Mouse (Mus musculus): Measurements from ENCODE around the gene Rab23.
"Not testable (repeated sequence)": the region's sequence is repeated elsewhere in the genome, so short reads cannot be mapped to it uniquely, and the experiment has no call there.

The Rab23 gene

DNA sequence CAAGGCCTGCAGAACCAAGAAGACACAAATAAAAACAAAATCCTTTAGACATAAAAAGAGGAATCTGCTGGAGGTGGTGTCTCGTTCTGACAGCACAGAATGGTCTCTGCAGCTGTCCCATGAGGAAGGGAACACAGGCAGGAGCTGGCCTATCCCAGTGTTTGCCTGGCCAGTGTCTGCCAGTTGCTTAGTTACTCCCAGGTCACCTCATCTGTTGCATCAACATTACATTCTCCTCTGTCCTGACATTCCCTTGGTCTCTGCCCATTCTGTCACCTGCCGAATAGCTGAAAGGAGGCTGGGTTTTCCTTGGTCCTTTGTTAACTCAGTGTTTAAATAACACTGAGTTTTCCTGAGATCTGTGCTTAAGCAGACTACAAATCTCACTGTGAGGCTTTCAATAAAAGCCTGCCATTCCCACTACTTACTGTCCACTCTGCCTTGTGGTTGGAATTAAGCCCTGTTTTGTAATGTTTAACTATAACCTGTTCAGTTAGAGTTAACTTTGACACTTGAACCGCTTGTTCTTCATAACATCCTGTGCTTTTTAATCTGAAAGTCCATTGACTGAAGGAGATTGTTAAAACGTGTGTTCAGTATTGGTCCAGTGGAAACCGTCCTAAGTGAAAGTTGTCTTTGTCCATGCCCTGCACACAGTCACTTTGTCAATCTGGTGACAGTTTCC is 14.5 kb downstream of the Rab23 start:
- no peak for DNase-seq (ENCODE audit: low read depth)

DNA sequence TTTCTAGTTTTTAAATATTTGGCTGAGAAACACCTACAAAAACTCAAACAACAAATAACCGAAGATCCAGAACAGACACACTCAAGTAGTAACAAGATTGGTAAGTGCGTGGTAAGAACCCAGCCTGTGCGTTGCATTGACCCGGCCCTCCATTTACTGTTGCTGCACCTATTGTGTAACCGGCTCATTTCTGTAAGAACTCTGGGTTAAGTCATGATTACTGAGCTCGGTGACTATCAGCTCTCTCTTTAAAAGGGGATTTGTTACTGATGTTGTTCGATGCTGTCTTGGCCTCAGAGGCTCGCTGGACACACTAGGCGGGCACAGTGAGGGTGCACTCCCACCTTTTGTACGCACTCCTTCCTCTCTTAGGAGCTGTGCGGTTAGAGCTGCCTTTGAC is 18.6 kb downstream of the Rab23 start:
- no peak for DNase-seq (ENCODE audit: low read depth)

DNA sequence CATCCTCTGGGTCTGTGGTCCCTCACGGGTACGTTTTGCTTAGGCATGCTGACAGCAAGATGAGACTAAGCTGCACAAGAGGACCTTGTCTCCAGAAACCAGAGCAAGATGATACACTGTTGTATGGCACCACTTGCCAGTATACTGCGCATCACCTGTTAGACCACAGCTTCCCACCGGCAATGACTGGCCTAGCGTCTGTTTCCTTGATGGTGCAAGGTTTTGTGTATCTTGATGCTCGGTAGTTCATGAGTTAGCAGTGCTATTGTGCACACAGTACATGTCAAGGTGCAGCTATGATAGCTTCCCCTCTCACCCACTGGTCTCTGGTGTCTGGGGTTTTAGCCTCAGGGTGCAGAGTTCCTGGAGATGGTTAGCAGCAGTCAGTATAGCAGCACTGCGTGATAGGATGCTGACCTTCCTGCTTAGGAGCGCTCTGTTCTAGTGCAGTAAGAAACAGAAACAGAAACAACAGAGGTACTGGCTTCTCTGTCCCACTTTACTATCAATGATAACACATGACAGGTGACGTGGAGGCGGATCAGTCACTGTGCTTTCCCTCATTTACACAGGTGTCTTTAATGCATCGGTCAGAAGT is 19.1 kb downstream of the Rab23 start:
- DNase-seq (ENCODE audit: low read depth): no peak

DNA sequence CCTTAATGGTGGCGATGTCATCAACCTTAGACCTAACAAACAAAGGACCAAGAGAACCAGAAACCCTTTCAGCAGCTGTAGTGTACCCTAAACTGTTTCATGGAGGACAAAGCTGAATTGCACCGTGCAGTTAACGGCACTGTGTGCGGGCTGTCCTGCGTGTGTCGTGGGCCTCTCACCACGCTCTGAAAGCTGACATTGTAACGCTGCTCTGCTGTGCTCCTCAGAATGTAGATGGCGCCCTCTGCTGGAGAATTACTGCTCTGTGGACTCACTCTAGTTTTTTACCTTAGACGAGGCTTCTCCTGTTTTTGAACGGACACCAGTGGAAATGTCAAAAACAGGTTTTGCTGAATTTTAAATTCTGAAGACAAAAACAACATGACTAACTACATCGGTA is 19.6 kb downstream of the Rab23 start:
- DNase-seq (ENCODE audit: low read depth): no peak

DNA sequence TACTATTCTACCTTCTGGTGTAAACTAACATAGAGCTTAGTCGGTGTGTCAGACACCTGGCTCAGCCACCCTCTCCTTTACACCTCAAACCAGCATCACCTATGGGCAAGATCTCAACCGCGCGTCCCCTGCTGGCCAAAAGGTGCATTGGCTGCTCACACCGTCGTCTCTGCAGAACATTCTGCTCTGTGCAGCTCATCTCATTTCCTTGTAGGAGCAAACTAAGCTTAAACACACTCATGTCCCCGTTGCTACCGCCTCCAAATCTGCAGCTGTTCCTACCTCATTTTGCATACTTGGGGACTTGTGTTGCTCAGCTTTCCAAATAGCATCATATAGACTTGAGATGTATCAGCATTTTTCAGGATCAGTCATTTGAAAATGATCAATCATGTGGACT is 23.2 kb downstream of the Rab23 start:
- no peak for DNase-seq (ENCODE audit: low read depth)

DNA sequence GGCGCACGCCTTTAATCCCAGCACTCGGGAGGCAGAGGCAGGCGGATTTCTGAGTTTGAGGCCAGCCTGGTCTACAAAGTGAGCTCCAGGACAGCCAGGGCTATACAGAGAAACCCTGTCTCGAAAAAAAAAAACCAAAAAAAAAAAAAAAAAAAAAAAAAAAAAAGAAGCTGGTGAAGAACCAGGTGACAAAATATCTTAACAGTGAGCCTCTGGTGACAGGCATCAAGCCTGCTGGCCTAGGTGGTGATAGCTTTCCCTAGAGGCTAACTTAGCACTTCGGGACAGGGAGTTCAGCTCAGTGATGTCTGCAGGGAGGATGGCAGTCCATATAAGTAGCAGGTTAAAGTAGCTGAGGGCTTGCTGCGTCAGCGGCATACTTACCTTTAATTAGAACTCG is 25.1 kb downstream of the Rab23 start:
- DNase-seq (ENCODE audit: low read depth): not testable (repeated sequence)

DNA sequence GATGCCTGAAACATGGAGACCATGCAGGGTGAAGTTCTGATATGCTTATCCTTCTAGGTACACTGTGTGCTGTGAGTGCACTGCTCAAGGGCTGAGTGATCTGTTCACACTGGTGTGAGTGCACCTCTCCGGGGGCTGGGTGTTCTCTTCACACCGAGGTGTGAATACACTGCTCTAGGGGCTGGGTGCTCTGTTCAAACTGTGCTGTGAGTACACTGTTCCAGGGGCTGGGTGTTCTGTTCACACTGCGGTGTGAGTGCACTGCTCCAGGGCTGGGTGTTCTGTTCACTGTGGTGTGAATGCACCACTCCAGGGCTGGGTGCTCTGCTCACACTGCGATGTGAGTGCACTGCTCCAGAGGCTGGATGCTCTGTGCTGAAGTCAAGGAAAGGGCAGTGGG is 26.2 kb downstream of the Rab23 start:
- no peak for DNase-seq (ENCODE audit: low read depth)

DNA sequence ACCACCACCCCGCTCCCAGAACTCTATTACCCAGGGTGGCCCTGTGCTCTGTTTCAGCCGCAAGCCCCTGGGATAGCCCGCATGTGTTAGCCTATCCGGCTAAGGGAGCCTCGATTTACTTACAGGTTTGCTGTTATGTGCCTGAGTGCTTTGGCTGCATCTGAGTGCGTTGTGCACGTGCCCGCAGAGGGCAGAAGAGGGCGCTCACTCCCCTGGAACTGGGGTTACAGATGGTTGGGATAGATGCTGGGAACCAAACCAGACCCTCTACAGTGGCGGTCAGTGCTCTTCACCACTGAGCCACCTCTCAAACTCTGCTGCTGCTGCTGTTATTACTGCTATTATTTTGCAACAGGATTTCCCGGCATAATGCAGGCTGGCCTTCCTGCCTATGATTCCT is 29.4 kb downstream of the Rab23 start:
- no peak for DNase-seq (ENCODE audit: low read depth)

DNA sequence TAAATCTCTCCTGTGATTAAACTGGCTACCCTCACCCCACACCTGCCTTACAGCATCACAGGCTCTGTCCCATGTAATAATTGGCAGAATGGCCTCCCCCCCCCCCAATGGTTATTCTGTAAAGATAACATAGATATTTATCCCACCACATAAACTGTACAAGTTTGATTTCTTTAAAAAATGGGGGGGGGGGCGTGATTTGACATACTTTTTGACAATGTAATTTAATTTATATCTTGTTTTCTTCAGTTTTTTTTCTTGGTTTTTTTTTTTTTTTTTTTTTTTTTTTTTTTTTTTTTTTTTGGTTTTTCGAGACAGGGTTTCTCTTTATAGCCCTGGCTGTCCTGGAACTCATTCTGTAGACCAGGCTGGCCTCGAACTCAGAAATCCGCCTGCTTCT is 30.0 kb downstream of the Rab23 start:
- not testable (repeated sequence) for DNase-seq (ENCODE audit: low read depth)

DNA sequence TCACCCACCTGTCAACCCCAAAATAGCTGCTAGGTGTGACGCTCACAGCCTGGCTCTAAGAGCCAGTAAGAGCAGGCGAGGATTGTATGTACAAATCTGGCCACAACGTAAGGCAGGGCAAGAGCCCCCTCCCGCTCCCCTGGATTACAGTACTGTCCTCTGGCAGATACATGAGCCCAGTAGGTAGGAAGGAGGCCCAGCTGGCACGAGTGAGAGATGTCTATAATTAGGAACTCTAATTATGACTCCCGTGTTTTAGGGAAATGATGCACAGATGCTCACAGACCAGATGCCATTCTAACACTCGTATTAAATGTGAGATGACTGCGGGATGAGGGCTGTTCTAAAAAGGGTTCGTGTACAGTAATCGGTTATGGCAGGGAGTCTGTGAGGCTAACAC is 31.6 kb downstream of the Rab23 start:
- no peak for DNase-seq (ENCODE audit: low read depth)

DNA sequence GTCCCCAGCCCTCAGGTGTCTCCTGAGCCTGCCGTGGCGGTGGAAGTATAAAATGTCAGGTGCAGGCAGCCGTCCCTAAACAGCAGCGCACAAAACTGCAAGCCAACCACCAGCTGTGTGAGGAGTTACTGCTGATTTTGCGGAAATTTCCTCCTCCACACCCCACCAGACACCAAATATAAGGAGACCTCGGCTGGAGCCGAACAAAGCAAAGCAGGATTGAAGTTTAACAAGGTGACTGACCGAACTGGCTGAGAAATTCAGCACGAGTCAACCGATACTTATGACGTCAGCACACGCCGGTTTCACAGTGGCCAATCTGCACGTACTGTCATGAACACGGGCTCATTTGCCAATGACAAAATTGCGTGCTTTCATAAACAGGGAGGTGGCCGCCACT is 34.4 kb downstream of the Rab23 start:
- DNase-seq (ENCODE audit: low read depth): no peak

DNA sequence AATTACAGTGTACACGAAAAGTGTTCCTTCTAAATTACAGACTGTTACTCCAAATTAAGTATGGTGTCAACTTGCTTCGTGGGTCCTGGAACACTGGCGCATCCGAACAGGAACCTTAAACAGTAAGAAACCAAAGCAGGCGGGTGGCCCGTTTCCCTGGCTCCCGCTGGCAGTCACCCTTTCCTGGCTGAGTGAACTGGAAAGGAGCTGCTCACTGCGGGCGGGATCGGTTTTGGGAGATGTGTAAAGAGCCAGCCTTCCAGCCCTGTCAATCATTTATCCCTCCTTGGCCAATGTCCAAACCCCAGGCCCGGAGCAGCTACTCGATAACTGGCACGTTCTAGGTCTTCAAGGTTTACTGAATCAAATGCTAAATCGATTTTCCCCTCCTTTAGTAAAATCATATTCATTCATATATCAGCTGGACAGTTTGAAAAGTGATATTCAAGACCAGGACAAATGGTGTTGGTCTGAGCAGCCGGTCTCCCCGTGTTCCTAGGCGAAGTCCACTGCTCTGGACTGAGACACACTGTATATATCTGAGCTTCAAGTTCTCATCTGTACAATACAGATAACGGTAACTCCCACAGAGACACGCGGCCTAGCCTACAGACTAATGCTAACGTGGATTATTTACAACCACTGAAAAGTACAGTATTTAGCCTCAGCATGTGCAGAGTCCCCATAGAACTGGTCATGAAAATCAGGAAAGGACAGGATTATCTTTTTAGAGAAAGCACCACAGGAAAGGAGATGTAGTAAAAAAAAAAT is 35.5 kb downstream of the Rab23 start:
- DNase-seq (ENCODE audit: low read depth): no peak

DNA sequence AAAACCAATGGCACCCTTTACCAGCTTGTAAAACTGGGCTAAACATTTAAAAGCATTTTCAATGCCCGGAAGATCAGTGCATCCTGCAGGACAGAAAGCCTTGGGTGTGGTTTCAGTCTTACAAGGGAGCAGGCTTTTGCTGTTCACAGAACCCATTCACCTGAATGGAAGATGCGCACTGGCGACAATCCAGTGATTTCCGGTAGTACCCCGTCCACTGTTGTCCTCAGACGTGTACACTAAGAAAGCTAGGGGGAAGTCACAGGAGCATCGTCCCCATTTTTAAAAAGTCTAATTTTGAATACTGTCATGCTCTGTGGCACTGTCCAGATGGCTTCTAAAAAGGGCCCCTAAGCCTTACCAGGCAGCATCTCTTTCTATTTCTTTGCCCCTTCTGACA is 36.1 kb downstream of the Rab23 start:
- no peak for DNase-seq (ENCODE audit: low read depth)

DNA sequence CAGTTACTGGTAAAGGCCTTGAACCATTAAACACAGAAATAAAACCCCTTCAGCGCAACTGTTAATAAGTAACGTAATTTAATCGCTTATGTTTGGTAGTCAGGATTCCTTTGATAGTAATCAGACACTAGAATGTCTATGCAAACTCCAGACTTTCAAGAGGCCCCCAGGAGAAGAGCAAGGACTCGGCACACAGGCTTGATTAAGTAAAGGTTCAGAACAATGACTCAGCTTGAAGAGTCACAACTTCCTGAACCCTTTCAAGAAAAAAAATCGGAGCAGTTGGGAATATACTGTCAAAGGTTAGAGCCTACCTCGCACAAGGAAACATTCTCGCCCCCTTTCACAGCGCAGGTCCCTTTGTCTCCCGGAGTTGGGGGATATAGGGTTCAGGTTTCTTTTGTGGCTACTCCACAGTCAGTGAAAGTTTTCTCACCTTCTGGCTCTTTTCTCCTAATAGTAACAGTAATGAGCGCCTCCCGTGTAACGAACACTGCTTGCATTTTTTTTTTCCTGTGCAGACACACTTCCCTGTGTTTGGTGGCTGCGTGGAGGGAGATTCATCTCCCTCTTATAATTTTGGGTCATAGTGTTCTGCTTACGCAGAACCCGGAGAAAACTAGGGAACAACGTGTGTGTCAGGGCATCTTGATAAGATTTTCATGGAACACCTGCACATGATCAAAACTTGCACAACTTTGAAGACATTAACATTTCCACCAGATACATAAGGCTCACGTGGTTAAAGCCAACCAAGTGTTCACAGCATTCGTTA is 36.8 kb downstream of the Rab23 start:
- DNase-seq (ENCODE audit: low read depth): no peak

DNA sequence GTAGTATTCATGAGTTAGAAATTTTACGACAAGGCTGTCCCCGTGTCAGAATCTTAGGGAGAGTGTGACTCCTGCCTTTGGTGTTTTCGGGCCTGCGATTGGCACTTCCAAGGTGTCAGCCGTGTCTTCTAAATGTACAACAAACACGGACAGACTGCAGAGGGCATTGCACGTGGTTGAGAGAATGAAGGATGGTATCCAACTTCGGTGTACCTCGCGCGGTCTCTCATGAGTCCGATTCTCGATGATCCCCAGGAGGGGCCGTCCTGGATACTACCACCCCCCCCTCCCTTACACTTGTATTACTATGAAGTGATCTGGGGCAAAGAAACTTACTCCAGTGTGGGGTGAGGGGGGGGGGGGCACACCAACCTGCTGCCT is 37.3 kb downstream of the Rab23 start:
- no peak for DNase-seq (ENCODE audit: low read depth)

DNA sequence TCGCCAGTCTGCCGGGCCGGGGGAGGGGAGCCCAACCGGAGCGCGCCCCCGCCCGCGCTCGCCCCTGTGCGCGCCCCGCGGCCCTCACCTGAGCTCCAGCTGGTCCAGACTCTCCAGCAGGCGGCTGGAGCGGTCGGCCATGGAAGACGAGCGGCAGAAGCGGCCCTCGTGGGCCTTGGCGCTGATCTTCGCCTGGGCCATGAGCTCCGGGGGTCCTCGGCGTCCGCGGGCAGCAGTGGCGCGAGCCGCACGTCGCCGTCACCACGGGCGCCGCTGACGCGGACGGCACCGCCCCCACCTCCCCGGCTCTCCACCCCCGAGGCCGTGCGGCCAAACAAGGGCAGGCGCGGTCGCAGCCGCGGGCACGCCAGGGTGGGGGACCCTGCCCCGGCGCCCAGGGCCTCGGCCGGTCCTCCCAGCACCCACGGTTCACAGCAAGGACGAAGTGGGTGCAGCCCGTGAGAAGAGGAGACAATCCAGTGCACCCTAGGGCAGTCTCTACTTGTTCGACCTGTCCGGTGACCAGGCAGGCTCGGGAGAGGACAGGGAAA is 37.9 kb downstream of the Rab23 start, which contains the start of gene Bag2:
TSS of gene Bag2 (minus strand) at position 305 of the 551 bp plus-strand sequence.
- no peak for DNase-seq (ENCODE audit: low read depth)

DNA sequence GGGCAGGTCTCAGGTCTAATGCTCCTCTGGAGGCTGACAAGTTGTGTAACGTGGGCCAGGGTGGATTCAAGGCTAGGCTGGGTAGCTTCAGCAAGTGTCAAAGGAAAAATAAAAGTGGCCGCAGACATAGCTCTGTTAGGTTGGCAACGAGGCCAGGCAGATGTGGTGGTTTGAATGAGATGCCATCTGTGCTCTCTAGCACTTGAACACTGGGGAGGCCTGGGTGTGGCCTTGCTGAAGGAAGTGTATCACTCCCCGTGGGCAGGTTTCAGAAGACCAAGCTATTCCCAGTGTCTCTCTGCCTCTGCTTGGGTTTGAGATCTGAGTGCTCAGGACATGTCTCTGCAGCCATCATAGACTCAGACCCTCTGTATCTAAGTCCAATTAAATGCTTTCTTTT is 38.8 kb downstream of the Rab23 start:
- no peak for DNase-seq (ENCODE audit: low read depth)

DNA sequence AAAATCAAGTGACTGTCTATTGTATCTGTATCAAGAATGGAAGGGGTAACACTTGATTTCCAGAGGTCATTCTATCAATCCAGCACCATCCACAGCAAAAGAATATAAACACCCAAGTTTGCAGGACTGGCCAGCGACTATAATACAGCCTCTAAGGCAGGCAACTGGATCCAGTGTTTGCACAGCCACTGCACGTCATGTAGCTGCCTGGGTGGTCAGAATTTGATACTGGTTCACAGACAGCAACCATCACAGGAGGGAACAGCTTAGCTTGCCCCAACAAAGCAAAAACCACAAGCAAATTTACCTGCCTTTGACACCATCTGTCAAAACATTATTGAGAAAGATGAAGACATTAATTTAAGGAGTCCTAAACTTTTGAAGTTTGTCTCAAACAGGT is 44.1 kb downstream of the Rab23 start:
- no peak for DNase-seq (ENCODE audit: low read depth)

DNA sequence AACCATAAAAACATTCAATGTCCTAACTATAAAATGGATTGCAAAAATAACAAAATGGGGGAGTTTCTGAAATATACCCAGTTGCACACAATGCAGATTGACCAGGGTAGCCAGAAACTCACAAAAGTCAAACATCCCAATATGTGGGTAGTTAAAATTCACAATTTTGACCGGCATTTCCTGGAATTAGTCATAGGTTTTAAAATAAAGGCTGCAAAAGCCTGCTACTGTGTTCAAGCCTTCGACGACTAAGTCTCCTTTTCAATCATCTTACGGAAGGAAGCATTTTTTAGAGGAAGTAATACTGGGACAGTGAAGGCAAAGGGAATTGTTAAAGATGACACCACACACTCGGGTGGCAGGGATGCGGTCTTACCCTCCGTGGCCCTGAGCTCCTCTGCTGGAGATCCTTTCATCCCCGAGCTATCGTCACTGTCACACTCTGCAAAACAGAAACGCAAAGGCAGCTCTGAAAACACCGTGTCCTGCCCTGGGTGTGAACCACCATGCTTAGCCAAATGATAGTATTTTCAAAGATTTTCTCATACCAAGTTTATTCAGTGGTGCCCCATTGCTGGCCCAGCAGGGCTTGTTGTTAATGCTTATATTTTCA is 45.9 kb downstream of the Rab23 start:
- DNase-seq (ENCODE audit: low read depth): no peak

DNA sequence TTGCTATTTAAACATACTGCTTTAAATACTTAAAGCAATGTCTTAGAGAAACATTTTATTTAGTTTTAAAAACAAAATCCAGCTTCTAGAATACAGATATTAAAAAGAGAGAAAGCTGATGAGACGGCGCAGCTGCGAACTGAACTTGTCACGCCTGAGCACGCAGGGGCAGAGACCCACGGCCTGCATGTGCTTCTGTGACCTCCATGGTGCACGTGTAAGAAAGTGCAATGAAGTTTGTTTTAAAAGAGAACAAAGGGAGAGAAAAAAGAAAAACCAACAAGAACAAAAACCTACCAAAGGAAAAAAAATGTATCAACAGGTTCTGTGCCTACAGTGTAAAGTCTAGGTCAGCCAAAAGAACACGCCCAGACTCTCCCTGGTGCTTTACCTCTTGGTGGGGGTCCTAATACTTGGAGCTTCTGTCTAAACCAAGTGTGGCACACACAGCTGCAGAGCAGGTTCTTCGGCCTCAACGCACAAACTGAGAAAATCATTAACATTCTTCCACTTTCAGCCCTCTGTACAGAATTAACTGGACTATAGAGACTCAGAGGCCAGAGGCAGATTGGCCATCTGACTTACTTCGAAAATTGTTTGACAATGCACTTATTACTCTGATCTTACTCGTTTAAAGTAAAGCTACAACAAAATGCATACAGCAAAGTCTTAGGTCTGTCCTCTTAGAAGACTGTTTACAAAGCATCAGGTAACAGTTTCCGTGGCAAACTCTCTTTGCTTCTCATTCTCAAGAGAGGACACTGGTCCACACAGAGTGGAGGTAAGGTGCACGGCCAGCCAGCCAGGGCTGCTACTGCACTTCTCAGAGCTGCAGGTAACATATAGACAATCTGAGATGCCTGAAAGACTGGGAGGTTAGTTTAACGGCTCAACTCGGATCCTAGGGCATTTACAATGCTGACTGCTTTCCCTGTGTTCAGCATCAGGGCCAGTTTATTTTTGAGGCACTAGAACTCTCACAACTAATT is 47.1 kb downstream of the Rab23 start:
- DNase-seq (ENCODE audit: low read depth): no peak

Measured in fibroblast of lung, adult 2 months (primary cell).